Mouse (Mus musculus) hindbrain, postnatal 0 days (tissue): ENCODE measurements around the gene Mgat4d. TPM values are rescaled to one million over a fixed set of nuclear protein-coding genes. Genes with fewer than 3 reads are reported as not detected.
"Not testable (repeated sequence)": the region's sequence is repeated elsewhere in the genome, so short reads cannot be mapped to it uniquely, and the experiment has no call there.

ENCODE experiments used
- ATAC-seq: fragments of 200-750 bp; cut with Nextera tagmentation; 2 replicates; pipeline ENCODE4 v1.8.0; 2017; ENCODE audit warnings: mild to moderate bottlenecking, moderate TSS enrichment, moderate library complexity
- DNase-seq: peaks from one replicate; pipeline ENCODE4 v3.0.0-alpha.2; 2015; ENCODE audit warnings: low spot score
- H3K27ac ChIP-seq: fragments of 300-500 bp; sonication (generic); 2 replicates; pipeline ENCODE4 v1.5.1; 2014; ENCODE audit warnings: mild to moderate bottlenecking
- H3K27me3 ChIP-seq: fragments of 300-500 bp; sonication (generic); 2 replicates; pipeline ENCODE4 v1.6.1; 2014; ENCODE audit warnings: low read length, mixed read lengths; ENCODE audit not compliant: insufficient read depth
- H3K36me3 ChIP-seq: fragments of 300-500 bp; sonication (generic); 2 replicates; pipeline ENCODE4 v1.6.1; 2014; ENCODE audit warnings: low read length, mixed read lengths; ENCODE audit not compliant: insufficient read depth
- H3K4me1 ChIP-seq: fragments of 300-500 bp; sonication (generic); 2 replicates; pipeline ENCODE4 v1.6.1; 2014; ENCODE audit warnings: antibody characterized with exemption, low read length, mixed read lengths; ENCODE audit not compliant: insufficient read depth
- H3K4me2 ChIP-seq: fragments of 300-500 bp; sonication (generic); 2 replicates; pipeline ENCODE4 v1.6.1; 2014; ENCODE audit warnings: low read depth, mild to moderate bottlenecking, low read length, moderate library complexity, mixed read lengths
- H3K4me3 ChIP-seq: fragments of 300-500 bp; sonication (generic); 2 replicates; pipeline ENCODE4 v1.5.1; 2014; ENCODE audit warnings: low read length
- H3K9ac ChIP-seq: fragments of 300-500 bp; sonication (generic); replicated peaks from 2 replicates; pipeline ENCODE4 v1.6.1; 2014; ENCODE audit warnings: mild to moderate bottlenecking, low read length, moderate library complexity, mixed read lengths
- H3K9me3 ChIP-seq: fragments of 300-500 bp; sonication (generic); 2 replicates; pipeline ENCODE4 v1.6.1; 2016; ENCODE audit warnings: low read length, mixed read lengths
- CTCF ChIP-seq: IDR thresholded peaks from 2 replicates; pipeline ENCODE4 v1.5.1; 2016; ENCODE audit warnings: antibody characterized with exemption, control low read depth, low read depth
- WGBS: fragments of 180-500 bp; shearing (Covaris S2); extraction: QIAGEN DNeasy Blood & Tissue Kit; methylation state at CpG from one replicate; pipeline ENCODE4 v1.1.7; 2014; 5-methylcytosine and 5-hydroxymethylcytosine counted together
- polyA plus RNA-seq: library from polyadenylated mRNA; unstranded; fragments of >200 nt; fragmentation: Nextera tagmentation; extraction: Ambion mirVana; gene quantifications from 2 replicates; pipeline ENCODE4 v1.2.1, GENCODE M21; 2015
- total RNA-seq: library from RNA; depleted of rRNA; stranded (reverse); fragments of >200 nt; gene quantifications from 2 replicates; pipeline ENCODE4 v1.2.3, GENCODE M21; 2014; rRNA removed

The Mgat4d gene
- total RNA-seq (not detected in 2 replicates), polyA plus RNA-seq (not detected in 2 replicates)

DNA sequence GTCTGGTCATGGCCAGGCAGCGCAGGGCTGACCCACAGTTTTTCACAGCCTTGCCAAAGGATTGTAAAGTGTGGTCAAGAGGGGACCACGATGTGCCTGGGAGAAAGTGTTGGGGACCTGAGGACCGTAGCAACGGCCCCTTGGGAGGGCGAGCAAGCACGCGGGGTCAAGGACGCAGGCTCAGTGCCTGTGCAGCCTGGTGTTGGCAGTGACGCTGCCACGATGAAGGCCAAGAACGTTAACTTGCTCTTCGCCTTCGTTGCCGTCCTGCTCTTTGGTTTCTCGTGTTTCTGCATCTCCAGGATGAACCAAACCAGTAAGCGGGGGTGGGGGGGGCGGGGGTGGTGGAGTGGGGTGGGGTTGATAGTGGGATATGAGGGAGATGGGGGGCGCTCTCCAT lies at the start of gene Mgat4d:
TSS of gene Mgat4d (plus strand) at position 209 of the 400 bp plus-strand sequence.
- Histone ChIP-seq H3K27me3 (no peaks in the 10 kb centered on the region), H3K36me3 (no peaks in the 10 kb centered on the region), H3K4me2 (no peak within 1 kb of the TSS), H3K9ac (no peak within 1 kb of the TSS), H3K9me3 (no peaks in the 10 kb centered on the region), H3K27ac (no peak within 1 kb of the TSS), H3K4me1 (no peaks in the 10 kb centered on the region), H3K4me3 (no peak within 1 kb of the TSS)
- TF ChIP-seq CTCF: no peak
- DNase-seq (no peak), ATAC-seq (no peak)
- 91% methylated on average over 16 of the region's 18 CpGs for WGBS

DNA sequence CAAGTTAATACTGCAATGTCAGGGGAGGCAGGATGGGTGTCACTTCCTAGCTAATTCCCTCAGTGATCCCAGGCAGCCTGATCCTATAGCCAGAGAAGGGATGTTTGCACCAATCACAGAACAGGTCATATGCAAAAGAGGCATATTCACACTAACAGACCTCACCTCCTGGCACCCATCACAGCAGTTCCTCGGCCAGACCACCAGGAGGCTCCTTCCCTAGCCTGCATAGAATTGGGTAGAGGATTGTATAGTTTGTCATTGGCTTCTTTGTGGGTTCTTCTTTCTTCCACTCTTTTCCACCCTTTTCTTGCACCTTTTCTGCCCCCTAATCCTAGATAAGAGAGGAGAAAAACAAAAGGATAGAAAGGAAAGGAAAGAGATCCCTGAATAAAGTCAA lies 48.1 kb upstream of the Mgat4d start:
- H3K4me1 ChIP-seq: no peaks in the 10 kb centered on the region
- no peak for DNase-seq
- no peaks in the 10 kb centered on the region for H3K9me3 ChIP-seq
- H3K4me3 ChIP-seq: no peak overlapping the region
- H3K9ac ChIP-seq: no peak overlapping the region
- no peak overlapping the region for H3K4me2 ChIP-seq
- no peaks in the 10 kb centered on the region for H3K27me3 ChIP-seq
- H3K27ac ChIP-seq: no peak overlapping the region
- ATAC-seq: no peak
- WGBS: 53% methylated on average over 1 of the region's 1 CpGs
- H3K36me3 ChIP-seq: no peaks in the 10 kb centered on the region
- peak; percentile 22; the same call in 1 of the 2 replicates for TF ChIP-seq CTCF

DNA sequence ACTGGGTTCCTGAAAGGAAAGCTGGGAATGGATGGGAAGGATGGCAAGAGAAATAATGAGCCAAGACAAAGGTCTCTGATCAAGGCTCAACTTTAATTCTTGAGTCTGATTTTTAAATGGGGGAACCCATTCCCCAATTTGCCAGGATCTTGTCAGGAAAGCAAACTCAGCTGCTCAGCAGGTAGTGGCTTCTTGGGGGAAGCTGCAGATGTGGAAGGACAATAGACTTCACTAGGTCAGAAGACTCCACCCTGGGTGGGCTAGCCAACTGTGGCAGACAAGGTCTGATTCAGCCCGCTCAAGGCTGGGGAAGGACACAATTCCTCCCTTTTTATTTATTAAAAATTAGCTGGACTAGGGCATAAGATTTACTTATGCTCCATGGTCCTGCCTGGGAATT lies 43.3 kb upstream of the Mgat4d start:
- Histone ChIP-seq H3K4me2 (no peak overlapping the region), H3K36me3 (no peaks in the 10 kb centered on the region), H3K4me3 (no peak overlapping the region), H3K9ac (no peak overlapping the region), H3K4me1 (no peaks in the 10 kb centered on the region), H3K27ac (no peak overlapping the region), H3K27me3 (no peaks in the 10 kb centered on the region), H3K9me3 (no peaks in the 10 kb centered on the region)
- 93% methylated on average over 1 of the region's 1 CpGs for WGBS
- ATAC-seq (no peak), DNase-seq (no peak)
- no peak for TF ChIP-seq CTCF

DNA sequence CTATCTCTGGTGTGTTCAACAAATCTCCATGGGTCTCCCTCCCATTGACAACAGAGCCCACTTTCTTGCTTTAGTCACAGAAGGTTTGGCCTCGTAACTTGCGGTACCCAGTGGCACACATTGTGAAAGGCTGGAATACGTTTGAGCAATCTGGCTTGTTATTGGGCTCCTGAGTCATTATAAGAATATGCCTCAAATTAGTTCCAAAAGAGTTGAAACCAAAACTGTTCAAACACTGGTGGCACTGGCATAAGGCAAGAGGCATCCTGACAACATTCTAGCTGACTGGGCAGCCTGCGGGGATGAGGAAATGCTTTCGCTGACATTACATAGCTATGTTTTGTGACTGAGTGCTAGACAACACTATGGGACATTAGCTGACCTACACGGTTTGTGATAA lies 38.4 kb upstream of the Mgat4d start:
- Histone ChIP-seq H3K27me3 (no peaks in the 10 kb centered on the region), H3K27ac (no peak overlapping the region), H3K4me2 (no peak overlapping the region), H3K9me3 (no peaks in the 10 kb centered on the region), H3K4me3 (no peak overlapping the region), H3K9ac (no peak overlapping the region), H3K4me1 (no peaks in the 10 kb centered on the region), H3K36me3 (0 out of 2 replicates have a peak, but pooled peaks cover 4% of the 10 kb centered on the region)
- ATAC-seq (no peak), DNase-seq (no peak)
- WGBS: 88% methylated on average over 6 of the region's 6 CpGs
- no peak for TF ChIP-seq CTCF

DNA sequence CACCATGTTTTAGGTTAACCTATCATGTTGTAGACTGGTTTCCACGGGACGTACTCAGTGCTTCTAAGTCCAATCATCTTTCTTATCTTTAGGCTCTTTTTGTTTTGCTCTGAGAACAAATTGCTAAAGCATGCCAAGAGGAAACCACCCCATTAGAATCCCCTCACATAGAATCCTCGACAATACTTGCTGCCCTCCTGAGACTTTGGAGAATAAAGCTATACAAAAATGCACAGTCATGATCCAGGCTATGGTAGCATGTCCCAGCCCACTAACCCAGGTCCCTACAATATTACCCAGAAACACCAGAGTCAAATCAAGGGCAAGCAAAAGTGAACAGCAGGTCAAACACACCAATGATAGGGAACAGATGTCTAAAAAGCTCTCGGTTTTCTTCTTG lies 33.2 kb upstream of the Mgat4d start:
- H3K9me3 ChIP-seq, H3K27me3 ChIP-seq, ATAC-seq, H3K4me1 ChIP-seq, H3K4me2 ChIP-seq, DNase-seq, H3K9ac ChIP-seq, H3K4me3 ChIP-seq, H3K27ac ChIP-seq: not testable (repeated sequence)
- peaks cover 22% of the 10 kb centered on the region; the same call in 1 of the 2 replicates for H3K36me3 ChIP-seq
- 88% methylated on average over 4 of the region's 4 CpGs for WGBS

DNA sequence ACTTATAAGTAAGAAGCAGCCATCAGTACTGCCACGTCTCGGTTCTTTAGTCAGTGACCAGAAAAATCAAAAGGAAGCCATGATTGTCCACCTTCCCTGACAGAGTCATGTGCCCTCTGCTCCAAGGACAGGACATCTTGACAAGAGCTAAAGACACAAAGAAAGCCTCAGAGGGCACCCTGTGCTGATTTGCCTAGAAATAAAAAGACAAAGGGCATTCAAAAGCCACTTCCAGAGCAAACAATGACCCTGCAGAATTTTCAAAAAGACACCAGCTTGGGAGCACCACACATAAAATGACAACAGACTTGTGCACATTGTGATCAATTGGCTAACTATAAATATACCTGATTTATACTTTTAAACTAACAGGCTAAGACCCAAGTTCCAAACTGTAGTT lies 32.6 kb upstream of the Mgat4d start:
- no peaks in the 10 kb centered on the region for H3K9me3 ChIP-seq
- no peaks in the 10 kb centered on the region for H3K4me1 ChIP-seq
- H3K36me3 ChIP-seq: peaks cover 25% of the 10 kb centered on the region; the same call in 1 of the 2 replicates
- DNase-seq (no peak), ATAC-seq (no peak)
- H3K27me3 ChIP-seq: no peaks in the 10 kb centered on the region
- WGBS: 58% methylated on average over 2 of the region's 2 CpGs
- no peak overlapping the region for H3K9ac ChIP-seq
- no peak overlapping the region for H3K27ac ChIP-seq
- no peak overlapping the region for H3K4me2 ChIP-seq
- no peak for TF ChIP-seq CTCF
- H3K4me3 ChIP-seq: no peak overlapping the region

DNA sequence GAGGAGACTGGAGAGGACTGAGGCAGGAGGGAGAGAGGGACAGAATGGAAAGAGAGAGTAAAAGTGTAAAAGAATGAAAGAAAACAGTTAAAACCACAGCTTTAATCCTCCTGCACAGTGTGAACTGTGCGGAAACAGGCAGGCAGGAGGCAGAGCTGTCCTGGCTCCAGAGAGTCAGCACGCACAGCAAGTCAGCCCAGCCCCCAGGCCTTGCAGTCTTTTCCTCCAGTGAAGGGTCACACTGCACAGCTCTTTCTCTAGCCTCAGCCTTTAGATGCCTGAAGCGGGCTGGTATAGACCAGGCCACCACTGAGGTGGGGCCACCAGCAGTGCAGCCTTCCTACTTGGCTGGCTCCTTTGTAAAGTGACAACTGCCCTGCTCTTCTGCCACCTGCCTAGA lies 27.7 kb upstream of the Mgat4d start:
- Histone ChIP-seq H3K9ac (no peak overlapping the region), H3K27me3 (no peaks in the 10 kb centered on the region), H3K4me3 (no peak overlapping the region), H3K36me3 (peaks cover 27% of the 10 kb centered on the region; the same call in 1 of the 2 replicates), H3K4me1 (no peaks in the 10 kb centered on the region), H3K27ac (no peak overlapping the region), H3K4me2 (no peak overlapping the region), H3K9me3 (no peaks in the 10 kb centered on the region)
- 64% methylated on average over 3 of the region's 3 CpGs for WGBS
- DNase-seq (no peak), ATAC-seq (no peak)
- no peak for TF ChIP-seq CTCF
